Mouse (Mus musculus): ENCODE measurements around the gene Pex10. TPM values are rescaled to one million over a fixed set of nuclear protein-coding genes. Genes with fewer than 3 reads are reported as not detected.

Pex10 gene
- polyA plus RNA-seq, 1 experiment: 19.2 TPM

DNA sequence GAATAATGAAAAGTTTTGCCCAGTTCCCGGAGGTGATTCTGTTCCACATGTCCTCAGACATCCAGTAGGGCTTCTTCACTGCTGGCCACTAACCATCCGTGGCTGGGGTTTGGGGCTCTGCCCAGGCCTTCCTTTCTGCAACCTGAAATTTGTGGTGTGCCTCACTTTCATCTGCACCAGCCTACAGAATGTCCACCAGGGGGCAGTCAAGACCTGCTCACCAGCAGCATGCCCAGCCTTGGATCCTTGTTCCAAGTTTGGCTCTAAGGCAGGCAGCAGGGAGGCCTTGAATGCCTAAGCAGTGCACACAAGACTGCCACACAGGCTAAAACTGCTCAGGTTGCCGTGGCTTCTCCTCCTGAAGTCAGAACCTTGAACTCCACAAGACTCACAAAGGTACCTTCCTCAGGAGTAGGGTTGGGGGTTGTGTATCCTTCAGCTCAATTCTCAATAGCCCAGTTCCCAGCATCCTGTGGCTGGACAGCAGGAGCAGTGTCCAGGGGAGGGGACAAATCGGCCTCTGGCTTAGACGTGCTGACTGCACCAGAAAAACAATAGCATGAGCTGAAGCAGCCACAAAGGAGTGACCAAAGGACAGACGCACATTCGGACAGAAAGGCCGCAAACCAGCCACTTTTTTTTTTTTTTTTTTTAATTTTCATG, 28.6 kb downstream of the Pex10 start:
- TF ChIP-seq POLR2A (IDR thresholded peaks at IDR 0.05; ENCODE audit: borderline replicate concordance, extremely low read depth, insufficient read depth, insufficient read length, poor library complexity, severe bottlenecking) (no peak), CTCF (IDR thresholded peaks at IDR 0.05; ENCODE audit: borderline replicate concordance, extremely low read depth, insufficient read depth, insufficient read length) (peak; percentile 97)
- DNase-seq (ENCODE audit: low read depth): peak; percentile 96

DNA sequence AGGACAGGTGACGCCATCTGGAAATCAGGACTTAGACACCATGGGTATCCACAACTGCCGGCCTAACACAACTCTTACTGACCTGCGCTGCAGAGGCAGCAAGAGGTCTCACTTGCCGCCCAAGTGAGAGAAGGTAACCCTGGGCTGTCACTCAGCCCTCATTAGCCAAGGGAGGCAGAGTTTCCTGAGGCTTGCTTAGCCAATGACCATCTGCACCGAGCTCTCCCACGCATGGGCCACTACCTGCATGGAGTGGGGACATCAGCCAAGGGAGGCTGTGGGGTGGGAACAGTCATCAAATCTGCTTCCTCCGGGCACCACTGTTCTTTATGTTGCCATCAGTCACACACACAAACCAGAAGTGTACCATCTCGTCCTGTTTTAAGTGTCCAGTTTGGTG, 29.2 kb downstream of the Pex10 start:
- TF ChIP-seq CTCF (IDR thresholded peaks at IDR 0.05; ENCODE audit: borderline replicate concordance, extremely low read depth, insufficient read depth, insufficient read length): no peak
- TF ChIP-seq POLR2A (IDR thresholded peaks at IDR 0.05; ENCODE audit: borderline replicate concordance, extremely low read depth, insufficient read depth, insufficient read length, poor library complexity, severe bottlenecking): no peak

DNA sequence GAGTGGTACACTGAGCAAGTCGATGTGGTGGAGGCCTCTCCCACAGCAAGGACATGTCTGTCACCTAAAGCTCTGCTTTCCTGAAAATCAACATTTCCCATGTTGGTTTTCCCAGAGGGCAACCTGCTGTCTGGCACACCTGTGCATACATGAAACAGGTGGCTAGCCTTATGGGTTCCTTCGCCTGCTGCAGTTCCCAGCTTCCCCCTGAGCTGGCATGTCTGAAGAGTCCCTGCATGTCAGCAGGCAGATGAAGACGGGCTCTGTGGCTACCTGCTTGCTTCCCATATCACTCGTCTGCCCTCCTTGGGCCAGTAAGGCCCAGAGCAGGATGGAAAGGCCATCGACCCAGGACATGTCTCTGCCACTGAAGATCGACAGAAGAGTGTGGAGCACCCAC, 30.6 kb downstream of the Pex10 start:
- TF ChIP-seq POLR2A (IDR thresholded peaks at IDR 0.05; ENCODE audit: borderline replicate concordance, extremely low read depth, insufficient read depth, insufficient read length, poor library complexity, severe bottlenecking) (no peak), CTCF (IDR thresholded peaks at IDR 0.05; ENCODE audit: borderline replicate concordance, extremely low read depth, insufficient read depth, insufficient read length) (no peak)

More for the DNA sequence above, 29.2 kb downstream of the Pex10 start:
- DNase-seq (ENCODE audit: low read depth): no peak

DNA sequence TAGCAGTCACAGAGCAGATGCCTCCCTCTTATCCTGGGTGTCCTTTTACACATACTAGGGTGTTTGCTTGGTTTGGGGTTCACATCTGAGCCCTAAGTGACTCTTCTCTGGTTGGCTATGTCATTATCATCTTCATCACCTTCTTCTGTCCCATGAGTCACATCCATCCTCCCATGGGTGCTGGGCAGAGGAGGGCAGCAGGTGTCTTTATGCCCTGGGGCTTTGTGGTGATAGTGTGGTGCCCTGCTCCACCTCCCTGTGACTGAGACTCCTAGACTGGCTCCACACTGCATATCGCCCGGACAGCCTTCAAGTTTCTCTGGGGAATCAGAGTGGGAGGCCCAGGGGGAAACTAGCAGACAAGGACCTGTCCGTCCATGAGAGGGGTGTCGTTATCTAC, 31.8 kb downstream of the Pex10 start:
- TF ChIP-seq POLR2A (IDR thresholded peaks at IDR 0.05; ENCODE audit: borderline replicate concordance, extremely low read depth, insufficient read depth, insufficient read length, poor library complexity, severe bottlenecking): no peak
- TF ChIP-seq CTCF (IDR thresholded peaks at IDR 0.05; ENCODE audit: borderline replicate concordance, extremely low read depth, insufficient read depth, insufficient read length): no peak
- DNase-seq (ENCODE audit: low read depth): no peak

More for the DNA sequence above, 30.6 kb downstream of the Pex10 start:
- DNase-seq (ENCODE audit: low read depth): no peak

DNA sequence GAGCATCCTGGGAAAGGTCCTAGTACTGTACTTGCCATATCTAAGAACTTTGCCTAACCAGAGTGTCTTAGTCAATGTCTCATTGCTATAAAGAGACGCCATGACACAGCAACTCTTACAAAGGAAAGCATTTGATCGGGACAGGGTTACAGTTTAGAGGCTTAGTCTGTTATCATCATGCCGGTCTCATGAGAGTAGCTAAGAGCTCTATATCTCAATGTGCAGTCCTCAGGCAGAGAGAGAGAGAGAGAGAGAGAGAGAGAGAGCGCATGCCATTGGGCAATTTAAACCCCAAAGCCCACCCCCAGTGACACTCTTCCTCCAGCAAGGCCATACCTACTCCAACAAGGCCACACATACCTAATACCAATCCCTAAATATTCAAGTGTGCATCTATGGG, 41.1 kb downstream of the Pex10 start:
- no peak for DNase-seq (ENCODE audit: low read depth)
- TF ChIP-seq POLR2A (IDR thresholded peaks at IDR 0.05; ENCODE audit: borderline replicate concordance, extremely low read depth, insufficient read depth, insufficient read length, poor library complexity, severe bottlenecking) (no peak), CTCF (IDR thresholded peaks at IDR 0.05; ENCODE audit: borderline replicate concordance, extremely low read depth, insufficient read depth, insufficient read length) (no peak)

DNA sequence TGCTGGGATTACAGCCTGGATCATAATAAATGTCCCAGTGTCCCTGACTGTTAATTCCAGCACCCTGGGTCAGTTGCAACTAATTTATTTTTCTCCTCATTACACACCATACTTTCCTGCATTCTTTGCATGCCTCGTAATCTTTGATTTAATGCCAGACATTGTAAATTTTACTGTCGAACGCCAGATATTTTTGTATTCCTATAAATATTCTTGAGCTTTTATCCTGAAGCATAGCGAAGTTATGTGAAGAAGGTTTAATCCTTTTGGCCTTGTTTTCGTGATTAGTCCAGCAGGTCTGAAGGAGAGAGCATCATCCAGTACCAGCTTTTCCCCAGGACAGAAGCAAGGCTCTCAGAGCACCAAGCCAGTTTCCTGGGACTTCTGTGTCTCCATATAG, 42.7 kb downstream of the Pex10 start:
- no peak for DNase-seq (ENCODE audit: low read depth)
- TF ChIP-seq POLR2A (IDR thresholded peaks at IDR 0.05; ENCODE audit: borderline replicate concordance, extremely low read depth, insufficient read depth, insufficient read length, poor library complexity, severe bottlenecking) (no peak), CTCF (IDR thresholded peaks at IDR 0.05; ENCODE audit: borderline replicate concordance, extremely low read depth, insufficient read depth, insufficient read length) (no peak)

DNA sequence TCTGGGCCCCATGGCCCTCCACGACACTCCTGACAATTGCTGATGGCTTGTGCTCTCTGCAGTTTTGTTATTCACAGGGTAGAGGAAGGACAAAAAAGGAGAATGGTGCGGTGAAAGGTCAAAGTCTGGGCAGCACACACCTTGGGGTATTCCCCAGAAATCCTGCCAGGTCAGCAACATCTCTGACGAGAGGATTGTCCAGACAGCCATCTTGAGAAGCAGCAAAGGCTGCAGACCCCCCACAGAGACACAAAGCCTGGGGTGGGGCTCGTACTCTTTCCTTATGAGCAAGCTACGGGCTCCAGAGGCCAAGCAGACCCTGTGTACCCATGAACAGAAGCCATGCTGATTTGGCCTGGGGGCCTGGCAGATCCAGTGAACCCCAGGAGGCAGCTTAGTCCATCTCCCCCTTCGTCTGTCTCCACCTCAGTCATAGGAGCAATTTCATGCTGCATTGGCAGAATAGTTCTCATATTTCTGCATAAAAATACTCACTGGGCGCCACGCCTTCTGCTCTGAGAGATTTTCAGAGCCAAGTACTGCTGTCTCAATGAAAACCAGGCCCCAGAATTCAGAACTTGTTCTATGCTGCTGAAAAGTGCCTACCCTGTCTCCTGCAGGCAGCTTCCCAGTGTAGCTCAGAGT, 47.1 kb downstream of the Pex10 start:
- DNase-seq (ENCODE audit: low read depth): no peak
- TF ChIP-seq CTCF (IDR thresholded peaks at IDR 0.05; ENCODE audit: borderline replicate concordance, extremely low read depth, insufficient read depth, insufficient read length): no peak
- TF ChIP-seq POLR2A (IDR thresholded peaks at IDR 0.05; ENCODE audit: borderline replicate concordance, extremely low read depth, insufficient read depth, insufficient read length, poor library complexity, severe bottlenecking): no peak

DNA sequence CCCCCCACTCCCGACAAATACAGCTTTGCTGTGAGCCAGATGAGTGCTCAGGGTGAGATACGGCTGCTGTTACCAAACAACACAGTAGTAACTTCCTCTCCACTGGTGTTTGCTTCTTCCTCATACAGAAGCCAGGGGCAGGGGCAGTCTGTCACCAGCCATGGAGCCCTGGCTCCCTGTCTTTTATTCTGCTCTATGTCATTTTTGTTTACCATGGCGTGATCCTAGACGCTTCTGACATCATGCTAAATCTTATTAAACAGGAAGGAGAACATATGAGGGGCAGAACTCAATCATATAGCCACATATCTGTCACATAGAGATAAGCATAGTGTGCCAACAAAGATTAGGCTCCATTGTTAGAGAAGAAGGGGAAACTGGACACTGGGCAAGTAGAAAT, 49.8 kb downstream of the Pex10 start:
- DNase-seq (ENCODE audit: low read depth): no peak
- TF ChIP-seq POLR2A (IDR thresholded peaks at IDR 0.05; ENCODE audit: borderline replicate concordance, extremely low read depth, insufficient read depth, insufficient read length, poor library complexity, severe bottlenecking) (no peak), CTCF (IDR thresholded peaks at IDR 0.05; ENCODE audit: borderline replicate concordance, extremely low read depth, insufficient read depth, insufficient read length) (no peak)

DNA sequence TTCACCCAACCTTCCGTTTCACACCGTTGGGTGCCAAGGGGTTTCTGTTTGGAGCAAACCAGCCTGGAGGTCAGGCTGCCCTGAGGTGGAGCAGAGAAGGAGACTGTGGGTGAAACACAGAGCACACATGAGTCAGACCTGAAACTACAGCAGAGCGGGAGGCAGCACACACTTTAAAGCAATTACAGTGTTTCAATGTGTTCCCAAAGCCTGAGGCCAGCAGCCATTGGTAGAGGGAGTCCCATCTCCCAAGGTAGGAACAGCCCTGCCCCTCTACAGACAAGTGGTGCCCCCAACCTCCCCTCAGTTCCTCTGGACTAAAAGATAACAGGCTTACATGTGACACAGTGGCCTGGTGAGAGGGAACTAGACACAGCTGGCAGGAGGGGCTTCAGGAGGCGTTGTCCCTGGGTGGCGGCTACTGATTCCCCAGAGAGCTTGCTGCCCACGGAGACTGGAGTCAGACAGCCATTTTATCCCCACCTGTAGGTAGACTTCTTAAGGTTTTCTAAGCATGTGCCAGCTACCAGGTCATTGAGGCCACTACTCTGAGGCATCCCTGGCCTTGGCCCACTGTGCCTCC, 50.7 kb downstream of the Pex10 start:
- no peak for TF ChIP-seq CTCF (IDR thresholded peaks at IDR 0.05; ENCODE audit: borderline replicate concordance, extremely low read depth, insufficient read depth, insufficient read length)
- no peak for DNase-seq (ENCODE audit: low read depth)

DNA sequence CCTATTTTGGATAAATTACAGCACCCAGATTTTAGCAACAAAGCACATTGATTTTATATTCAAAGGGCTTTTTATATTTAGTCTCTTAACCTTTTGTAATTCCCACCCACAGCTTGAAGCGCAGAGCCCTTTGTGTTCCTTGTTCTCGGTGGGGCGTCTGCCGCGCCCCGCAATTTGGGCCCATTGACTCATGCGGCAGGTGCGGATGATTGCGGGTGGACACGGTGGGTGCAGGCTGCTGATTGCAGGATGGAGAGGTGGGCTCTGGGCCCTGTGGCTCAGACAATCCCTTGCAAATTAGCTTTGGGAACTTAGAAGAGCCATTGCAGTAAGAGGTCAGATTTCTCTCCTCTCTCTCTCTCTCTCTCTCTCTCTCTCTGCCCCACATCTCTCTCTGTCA, 51.5 kb downstream of the Pex10 start:
- peak; percentile 51 for DNase-seq (ENCODE audit: low read depth)
- no peak for TF ChIP-seq CTCF (IDR thresholded peaks at IDR 0.05; ENCODE audit: borderline replicate concordance, extremely low read depth, insufficient read depth, insufficient read length)
- no peak for TF ChIP-seq POLR2A (IDR thresholded peaks at IDR 0.05; ENCODE audit: borderline replicate concordance, extremely low read depth, insufficient read depth, insufficient read length, poor library complexity, severe bottlenecking)

DNA sequence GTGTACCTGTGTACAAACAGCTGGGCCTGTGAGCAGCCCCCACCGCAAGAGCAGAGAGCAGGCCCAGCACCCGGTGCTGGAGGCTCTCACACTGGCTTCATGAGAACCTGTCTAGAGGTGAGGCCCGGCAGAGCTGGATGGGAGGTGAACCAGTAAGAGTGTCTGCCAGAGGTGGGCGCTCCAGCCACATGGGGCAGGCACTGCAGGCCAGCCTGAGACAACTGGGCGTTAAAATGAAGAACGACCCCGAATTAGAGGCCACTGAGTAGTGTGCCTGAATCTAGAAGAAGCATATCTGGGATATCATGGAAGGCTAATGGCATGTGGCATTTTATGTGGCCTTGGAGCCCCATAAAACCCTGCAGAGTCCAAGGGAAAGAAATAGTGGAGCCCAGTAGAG, 53.2 kb downstream of the Pex10 start:
- TF ChIP-seq CTCF (IDR thresholded peaks at IDR 0.05; ENCODE audit: borderline replicate concordance, extremely low read depth, insufficient read depth, insufficient read length) (no peak), POLR2A (IDR thresholded peaks at IDR 0.05; ENCODE audit: borderline replicate concordance, extremely low read depth, insufficient read depth, insufficient read length, poor library complexity, severe bottlenecking) (no peak)
- DNase-seq (ENCODE audit: low read depth): no peak

DNA sequence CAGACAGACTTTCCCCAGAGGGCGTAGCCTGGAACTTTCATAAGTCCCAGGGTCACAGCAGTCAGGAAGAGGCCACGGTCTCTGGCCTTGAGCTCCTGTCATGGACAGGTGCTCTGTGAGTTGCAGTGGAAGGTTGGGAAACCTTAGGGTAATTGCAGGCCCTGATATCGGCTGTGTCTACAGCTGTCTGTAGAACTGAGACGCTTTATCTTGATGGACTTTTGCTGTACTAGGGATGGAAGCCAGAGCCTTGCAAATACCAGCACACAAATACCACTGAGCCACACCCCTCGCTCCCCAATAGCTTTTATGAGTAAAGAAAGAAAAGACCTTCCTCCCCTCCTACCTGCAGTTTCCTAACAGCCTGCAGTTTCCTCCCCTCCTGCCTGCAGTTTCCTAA, 53.8 kb downstream of the Pex10 start:
- no peak for DNase-seq (ENCODE audit: low read depth)
- no peak for TF ChIP-seq POLR2A (IDR thresholded peaks at IDR 0.05; ENCODE audit: borderline replicate concordance, extremely low read depth, insufficient read depth, insufficient read length, poor library complexity, severe bottlenecking)
- TF ChIP-seq CTCF (IDR thresholded peaks at IDR 0.05; ENCODE audit: borderline replicate concordance, extremely low read depth, insufficient read depth, insufficient read length): no peak
